Mouse (Mus musculus) CD4-positive, CD25-positive, alpha-beta regulatory T cell, adult 9 weeks (primary cell): ENCODE results near the gene Cad. TPM values are rescaled to one million over a fixed set of nuclear protein-coding genes. Genes with fewer than 3 reads are reported as not detected.

Experiments
- polyA plus RNA-seq: library from polyadenylated mRNA; unstranded; fragments of 100-300 nt; shearing (Covaris generic); gene quantifications from one replicate; pipeline ENCODE4 v1.2.1, GENCODE M21; 2017

Gene Cad
- 23.1 TPM for polyA plus RNA-seq

GRCm38 (mm10) chr5:31054261-31055215 lies at the start of gene Cad:
Cad (plus strand) TSS chr5:31054780.

GRCm38 (mm10) chr5:31047848-31048762 lies 6.5 kb upstream of the Cad start, which contains the start of gene Atraid:
Atraid (plus strand) TSS chr5:31048312.

GRCm38 (mm10) chr5:31048763-31049641 lies 5.6 kb upstream of the Cad start, which contains the start of gene Slc5a6:
Slc5a6 (minus strand) TSS chr5:31048924.

GRCm38 (mm10) chr5:31105814-31106335 lies 51.3 kb downstream of the Cad start, which contains the start of gene Dnajc5g:
Dnajc5g (plus strand) TSS chr5:31106285.

GRCm38 (mm10) chr5:31108000-31108490 lies 53.5 kb downstream of the Cad start, which contains the start of gene Slc30a3:
Slc30a3 (minus strand) TSS chr5:31108237.

GRCm38 (mm10) chr5:31116354-31116753 lies 61.8 kb downstream of the Cad start, which contains the start of gene Trim54:
Trim54 (plus strand) TSS chr5:31116712.

Other genes with a start within 250 kb of the Cad start
- gene Mapre3, start 240.1 kb upstream of the Cad start, polyA plus RNA-seq = 5.3 TPM
- 66.9 TPM for gene Tmem214, start 186.8 kb upstream of the Cad start, polyA plus RNA-seq
- 16.2 TPM for gene Agbl5, start 166.1 kb upstream of the Cad start, polyA plus RNA-seq
- 311 TPM for gene Ost4, start 147.0 kb upstream of the Cad start, polyA plus RNA-seq
- 3.6 TPM for gene Emilin1, start 141.4 kb upstream of the Cad start, polyA plus RNA-seq
- 36.3 TPM for gene Khk, start 133.3 kb upstream of the Cad start, polyA plus RNA-seq
- 0.55 TPM for gene Cgref1, start 109.2 kb upstream of the Cad start, polyA plus RNA-seq
- 228 TPM for gene Preb, start 94.4 kb upstream of the Cad start, polyA plus RNA-seq
- gene Tcf23, start 86.1 kb upstream of the Cad start, polyA plus RNA-seq = not detected
- 117 TPM for gene Atraid, start 6.5 kb upstream of the Cad start, polyA plus RNA-seq
- gene Slc5a6, start 5.9 kb upstream of the Cad start, polyA plus RNA-seq = 12.3 TPM
- not detected for gene Dnajc5g, start 51.5 kb downstream of the Cad start, polyA plus RNA-seq
- 1.4 TPM for gene Slc30a3, start 53.5 kb downstream of the Cad start, polyA plus RNA-seq
- not detected for gene Trim54, start 61.9 kb downstream of the Cad start, polyA plus RNA-seq
- not detected for gene Ucn, start 84.0 kb downstream of the Cad start, polyA plus RNA-seq
- gene Mpv17, start 99.5 kb downstream of the Cad start, polyA plus RNA-seq = 46.5 TPM
- gene Gm29609, start 125.1 kb downstream of the Cad start, polyA plus RNA-seq = 2.3 TPM
- gene Gtf3c2, start 125.4 kb downstream of the Cad start, polyA plus RNA-seq = 116 TPM
- gene Snx17, start 138.4 kb downstream of the Cad start, polyA plus RNA-seq = 154 TPM
- gene Eif2b4, start 138.7 kb downstream of the Cad start, polyA plus RNA-seq = 85.1 TPM
- gene Zfp513, start 147.5 kb downstream of the Cad start, polyA plus RNA-seq = 18.3 TPM
- 39.9 TPM for gene Ppm1g, start 165.9 kb downstream of the Cad start, polyA plus RNA-seq
- gene Nrbp1, start 186.1 kb downstream of the Cad start, polyA plus RNA-seq = 205 TPM
- not detected for gene Gm9970, start 186.5 kb downstream of the Cad start, polyA plus RNA-seq
- gene Krtcap3, start 196.9 kb downstream of the Cad start, polyA plus RNA-seq = 54.3 TPM
- gene Ift172, start 236.3 kb downstream of the Cad start, polyA plus RNA-seq = 10.2 TPM
- not detected for gene Fndc4, start 241.3 kb downstream of the Cad start, polyA plus RNA-seq
- not detected for gene Gckr, start 242.7 kb downstream of the Cad start, polyA plus RNA-seq